Mouse (Mus musculus) heart, postnatal 0 days (tissue): Measurements from ENCODE around the gene Ogfod3. TPM values are rescaled to one million over a fixed set of nuclear protein-coding genes. Genes with fewer than 3 reads are reported as not detected.

Source experiments
- ATAC-seq: fragments of 200-750 bp; cut with Nextera tagmentation; 2 replicates; pipeline ENCODE4 v1.8.0; 2017; ENCODE audit warnings: low read depth, moderate number of reproducible peaks, moderate library complexity; ENCODE audit not compliant: insufficient read depth
- DNase-seq: peaks from one replicate; pipeline ENCODE4 v3.0.0-alpha.2; 2016; ENCODE audit warnings: low spot score
- H3K27ac ChIP-seq: fragments of 300-500 bp; sonication (generic); 2 replicates; pipeline ENCODE4 v1.5.1; 2014; ENCODE audit warnings: low read depth, mild to moderate bottlenecking
- H3K27me3 ChIP-seq: fragments of 300-500 bp; sonication (generic); 2 replicates; pipeline ENCODE4 v1.6.1; 2014; ENCODE audit warnings: low read length, mixed read lengths; ENCODE audit not compliant: control insufficient read depth, insufficient read depth
- H3K36me3 ChIP-seq: fragments of 300-500 bp; sonication (generic); replicated peaks from 2 replicates; pipeline ENCODE4 v1.6.1; 2014; ENCODE audit warnings: low read length, mixed read lengths; ENCODE audit not compliant: control insufficient read depth, insufficient read depth
- H3K4me1 ChIP-seq: fragments of 300-500 bp; sonication (generic); 2 replicates; pipeline ENCODE4 v1.6.1; 2014; ENCODE audit warnings: antibody characterized with exemption; ENCODE audit not compliant: control insufficient read depth, insufficient read depth
- H3K4me2 ChIP-seq: fragments of 300-500 bp; sonication (generic); 2 replicates; pipeline ENCODE4 v1.6.1; 2014; ENCODE audit warnings: low read depth, mild to moderate bottlenecking, low read length, moderate library complexity
- H3K4me3 ChIP-seq: fragments of 300-500 bp; sonication (generic); 2 replicates; pipeline ENCODE4 v1.5.1; 2014; ENCODE audit warnings: low read depth, low read length
- H3K9ac ChIP-seq: fragments of 300-500 bp; sonication (generic); replicated peaks from 2 replicates; pipeline ENCODE4 v1.6.1; 2014; ENCODE audit warnings: low read depth, low read length, mixed read lengths
- H3K9me3 ChIP-seq: fragments of 300-500 bp; sonication (generic); replicated peaks from 2 replicates; pipeline ENCODE4 v1.6.1; 2016; ENCODE audit warnings: low read length; ENCODE audit not compliant: control insufficient read depth
- CTCF ChIP-seq: IDR thresholded peaks from 2 replicates; pipeline ENCODE4 v1.5.1; 2016; ENCODE audit warnings: antibody characterized with exemption, control low read depth, low read depth
- EP300 ChIP-seq: IDR thresholded peaks from 2 replicates; pipeline ENCODE4 v1.6.1; 2016; ENCODE audit warnings: antibody characterized with exemption, low read depth
- WGBS: fragments of 180-500 bp; shearing (Covaris S2); extraction: QIAGEN DNeasy Blood & Tissue Kit; methylation state at CpG from one replicate; pipeline ENCODE4 v1.1.7; 2014; 5-methylcytosine and 5-hydroxymethylcytosine counted together
- polyA plus RNA-seq: library from polyadenylated mRNA; unstranded; fragments of >200 nt; fragmentation: Nextera tagmentation; extraction: Ambion mirVana; gene quantifications from 2 replicates; pipeline ENCODE4 v1.2.1, GENCODE M21; 2015
- total RNA-seq: library from RNA; depleted of rRNA; stranded (reverse); fragments of >200 nt; gene quantifications from 2 replicates; pipeline ENCODE4 v1.2.3, GENCODE M21; 2014; ENCODE audit warnings: low replicate concordance

Ogfod3 gene
- total and polyA plus RNA-seq, 2 experiments from 2014 or later: 8.7 to 27.1 TPM

- Histone ChIP-seq H3K9me3 (no peaks in the 10 kb centered on the region), H3K36me3 (peaks cover 5% of the 10 kb centered on the region), H3K9ac (no peak overlapping the region), H3K4me2 (no peak overlapping the region), H3K4me3 (no peak overlapping the region), H3K4me1 (no peaks in the 10 kb centered on the region), H3K27me3 (no peaks in the 10 kb centered on the region), H3K27ac (no peak overlapping the region)
- no peak for ATAC-seq
- no peak for TF ChIP-seq CTCF
- no peak for DNase-seq
- WGBS: 59% methylated on average over 2 of the region's 2 CpGs
Measured at GRCm38 (mm10) chr11:121192742-121193141, 11.8 kb downstream of the Ogfod3 start.

GRCm38 (mm10) chr11:121189681-121190080 lies 14.8 kb downstream of the Ogfod3 start:
- no peak for ATAC-seq

GRCm38 (mm10) chr11:121176285-121177270 lies 27.9 kb downstream of the Ogfod3 start:
- Histone ChIP-seq H3K9ac (no peak overlapping the region), H3K27me3 (no peaks in the 10 kb centered on the region), H3K4me3 (no peak overlapping the region), H3K4me2 (no peak overlapping the region), H3K27ac (no peak overlapping the region), H3K4me1 (0 out of 2 replicates have a peak, but pooled peaks cover 4% of the 10 kb centered on the region), H3K36me3 (no peaks in the 10 kb centered on the region), H3K9me3 (no peaks in the 10 kb centered on the region)
- ATAC-seq (peak; percentile 60; the same call in 1 of the 2 replicates), DNase-seq (peak; percentile 60)
- TF ChIP-seq EP300: no peak
- peak; percentile 87 for TF ChIP-seq CTCF
- 57% methylated on average over 12 of the region's 12 CpGs for WGBS

More at GRCm38 (mm10) chr11:121189681-121190080, 14.8 kb downstream of the Ogfod3 start:
- DNase-seq: no peak
- no peaks in the 10 kb centered on the region for H3K27me3 ChIP-seq
- H3K9ac ChIP-seq: no peak overlapping the region
- H3K36me3 ChIP-seq: no peaks in the 10 kb centered on the region; the same call in 1 of the 2 replicates
- TF ChIP-seq CTCF (no peak), EP300 (no peak)
- no peak overlapping the region for H3K4me2 ChIP-seq
- no peak overlapping the region for H3K4me3 ChIP-seq
- H3K27ac ChIP-seq: no peak overlapping the region
- no peaks in the 10 kb centered on the region for H3K9me3 ChIP-seq
- 58% methylated on average over 3 of the region's 3 CpGs for WGBS
- no peaks in the 10 kb centered on the region for H3K4me1 ChIP-seq

- H3K36me3 ChIP-seq: no peaks in the 10 kb centered on the region
- no peak overlapping the region for H3K9ac ChIP-seq
- TF ChIP-seq EP300 (no peak), CTCF (no peak)
- no peaks in the 10 kb centered on the region for H3K27me3 ChIP-seq
- no peak overlapping the region for H3K27ac ChIP-seq
- H3K4me1 ChIP-seq: 0 out of 2 replicates have a peak, but pooled peaks cover 4% of the 10 kb centered on the region
- no peak for ATAC-seq
- H3K4me3 ChIP-seq: no peak overlapping the region
- H3K4me2 ChIP-seq: no peak overlapping the region
- DNase-seq: no peak
- 50% methylated on average over 3 of the region's 3 CpGs for WGBS
- no peaks in the 10 kb centered on the region for H3K9me3 ChIP-seq
Measured at GRCm38 (mm10) chr11:121174234-121174633, 30.3 kb downstream of the Ogfod3 start.

- ATAC-seq (no peak), DNase-seq (no peak)
- Histone ChIP-seq H3K27ac (no peak overlapping the region), H3K9ac (no peak overlapping the region), H3K27me3 (no peaks in the 10 kb centered on the region), H3K36me3 (no peaks in the 10 kb centered on the region), H3K9me3 (no peaks in the 10 kb centered on the region), H3K4me2 (no peak overlapping the region), H3K4me1 (0 out of 2 replicates have a peak, but pooled peaks cover 4% of the 10 kb centered on the region), H3K4me3 (no peak overlapping the region)
- WGBS: 77% methylated on average over 5 of the region's 5 CpGs
- TF ChIP-seq CTCF (no peak), EP300 (no peak)
Measured at GRCm38 (mm10) chr11:121173203-121173602, 31.3 kb downstream of the Ogfod3 start.
